Mouse (Mus musculus): ENCODE data around the gene Ssrp1.

Ssrp1 gene

DNA sequence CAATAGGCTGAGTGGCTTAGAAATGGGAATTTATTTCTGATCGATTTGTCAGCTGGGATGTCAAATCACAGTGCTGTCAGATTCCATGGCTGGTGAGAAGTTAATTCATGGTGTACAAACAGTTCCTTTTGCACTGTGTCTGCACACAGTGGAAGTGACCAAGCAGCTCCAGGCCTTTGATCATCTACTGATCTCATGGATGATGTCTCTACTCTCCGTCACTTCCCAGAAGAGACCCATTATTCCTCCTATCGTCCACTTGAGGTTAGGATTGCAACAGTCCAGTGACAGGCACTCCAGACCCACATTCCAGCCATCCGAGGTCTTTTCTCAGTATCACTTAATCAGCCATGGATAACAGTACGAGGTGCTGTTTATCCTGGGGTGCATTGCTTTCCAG, 36.7 kb downstream of the Ssrp1 start:
- no peak for DNase-seq (ENCODE audit: low spot score in 2 of 2)

DNA sequence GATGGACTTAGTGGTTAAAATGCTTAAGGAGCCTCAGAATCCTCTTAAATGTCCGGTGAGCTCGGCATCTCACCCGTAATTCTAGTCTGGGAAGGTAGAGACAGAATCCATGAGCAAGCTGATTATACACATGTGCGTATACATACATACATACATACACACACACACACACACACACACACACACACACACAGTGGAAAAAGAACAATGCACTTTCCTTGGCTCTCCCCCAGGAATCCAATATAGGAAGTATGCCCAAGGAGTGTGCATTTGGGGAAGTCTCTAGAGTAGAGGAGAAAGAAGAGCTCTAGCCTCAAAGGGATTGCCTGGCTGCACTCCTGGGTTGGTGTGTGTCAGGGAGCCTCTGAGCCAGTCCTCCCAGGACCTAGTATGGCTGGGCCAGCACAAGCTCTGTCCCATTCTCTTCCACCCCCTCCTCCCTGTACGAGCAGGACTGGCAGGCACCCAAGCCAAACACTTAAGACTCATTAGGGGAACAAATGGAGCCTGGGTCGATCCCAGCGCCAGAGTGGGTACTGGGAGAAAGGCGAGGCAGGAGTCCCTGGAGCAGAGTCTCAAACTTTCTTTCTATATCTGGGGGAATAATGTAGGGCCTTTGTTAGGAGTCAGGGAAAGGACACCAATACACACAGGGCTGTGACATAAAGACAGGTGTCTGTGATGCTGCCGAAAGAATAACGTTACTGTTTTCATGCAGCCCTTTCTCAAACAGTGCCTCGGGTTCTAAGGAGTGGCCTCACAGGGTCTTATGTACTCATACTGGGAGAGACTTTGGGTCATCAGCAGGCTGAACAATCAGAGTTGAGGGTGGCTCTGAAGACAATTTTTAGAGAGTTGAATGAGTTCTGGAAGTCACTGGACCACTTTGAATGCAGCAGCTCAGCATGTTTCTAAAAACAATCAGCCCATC, 51.9 kb downstream of the Ssrp1 start:
- DNase-seq (ENCODE audit: low spot score in 2 of 2), result no peak

- DNase-seq (ENCODE audit: low spot score in 2 of 2), result no peak
These were observed 54.3 kb downstream of the Ssrp1 start for GRCm38 (mm10) chr2:85091325-85091724.

GRCm38 (mm10) chr2:85093376-85093775, 56.3 kb downstream of the Ssrp1 start:
- no peak for DNase-seq (ENCODE audit: low spot score in 2 of 2)

DNA sequence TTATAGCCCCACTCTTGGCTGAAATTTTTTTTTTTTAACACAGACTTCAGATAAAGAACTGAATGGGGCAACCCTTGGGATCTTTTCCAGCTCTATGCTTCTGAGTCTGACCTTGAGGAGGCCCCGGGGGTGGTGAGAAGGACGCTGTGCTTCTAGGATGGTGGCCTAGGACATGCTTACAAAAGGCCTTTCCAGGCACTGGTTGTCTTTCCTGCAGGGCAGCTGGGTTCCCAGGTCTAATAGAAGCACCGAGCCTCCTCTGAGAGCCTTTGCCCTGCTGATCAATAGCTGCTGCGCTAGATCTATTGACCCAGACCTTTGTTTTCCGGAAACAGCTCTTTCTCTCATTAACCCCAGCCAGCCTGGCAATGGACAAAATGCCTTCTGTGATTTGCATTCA, 58.9 kb downstream of the Ssrp1 start:
- no peak for DNase-seq (ENCODE audit: low spot score in 2 of 2)
